Mouse (Mus musculus): Measurements from ENCODE around the gene Klhdc8b.

Gene Klhdc8b

GRCm38 (mm10) chr9:108450292-108451169 lies 10.8 kb downstream of the Klhdc8b start:
- DNase-seq, result peak; percentile 34

GRCm38 (mm10) chr9:108449860-108450259 lies 11.5 kb downstream of the Klhdc8b start:
- peak; percentile 21 for DNase-seq

GRCm38 (mm10) chr9:108445125-108445524 lies 16.3 kb downstream of the Klhdc8b start:
- no peak for DNase-seq

GRCm38 (mm10) chr9:108441236-108441919 lies 20.0 kb downstream of the Klhdc8b start:
- no peak for DNase-seq

GRCm38 (mm10) chr9:108440485-108440884 lies 20.9 kb downstream of the Klhdc8b start:
- DNase-seq, result no peak

- DNase-seq, result no peak
These were observed 22.2 kb downstream of the Klhdc8b start for GRCm38 (mm10) chr9:108439176-108439575.

GRCm38 (mm10) chr9:108436182-108436581 lies 25.2 kb downstream of the Klhdc8b start, which contains the start of gene BC048562:
BC048562 (plus strand) TSS chr9:108436482.
- DNase-seq, result no peak

GRCm38 (mm10) chr9:108431431-108432067 lies 29.8 kb downstream of the Klhdc8b start:
- DNase-seq, result peak; percentile 22

- no peak for DNase-seq
These were observed 33.0 kb downstream of the Klhdc8b start, which contains the start of gene Ccdc36 for GRCm38 (mm10) chr9:108428384-108428783. Ccdc36 (minus strand) TSS chr9:108428484.

GRCm38 (mm10) chr9:108412221-108412620 lies 49.2 kb downstream of the Klhdc8b start:
- DNase-seq, result peak; percentile 64

GRCm38 (mm10) chr9:108411381-108411942 lies 49.9 kb downstream of the Klhdc8b start:
- no peak for DNase-seq

GRCm38 (mm10) chr9:108409535-108409934 lies 51.8 kb downstream of the Klhdc8b start:
- DNase-seq, result no peak

- no peak for DNase-seq
These were observed 56.9 kb downstream of the Klhdc8b start for GRCm38 (mm10) chr9:108404451-108404850.

- no peak for DNase-seq
These were observed 58.3 kb downstream of the Klhdc8b start for GRCm38 (mm10) chr9:108403081-108403480.

GRCm38 (mm10) chr9:108401186-108401960 lies 60.0 kb downstream of the Klhdc8b start:
- peak; percentile 65 for DNase-seq

- no peak for DNase-seq
These were observed 63.1 kb downstream of the Klhdc8b start for GRCm38 (mm10) chr9:108398324-108398723.
